In genomic region chr11:120916477-120916876, GRCm38 (mm10) we compare ENCODE assay signal across 12 mouse cellular contexts. TPM values are rescaled to one million over a fixed set of nuclear protein-coding genes. Genes with fewer than 3 reads are reported as not detected.
DNase-seq lines count a peak whose midpoint lies in the region; ATAC-seq and TF ChIP-seq lines count a peak whose summit lies in the region.
"Had no signal": no experiment of that assay in that cellular context is flagged by ENCODE, and none has a peak within 500 bp of the region (broad histone marks: within the 10 kb centered on the region; RNA-seq: fewer than 3 reads in every experiment).

No protein-coding gene starts in this region.

- H3K9me3 ChIP-seq in liver, embryonic 11.5 days (ENCODE audit: control insufficient read depth, low read length), result no peaks in the 10 kb centered on the region
- no peaks in the 10 kb centered on the region for H3K9me3 ChIP-seq in ES-E14 (ENCODE audit: control insufficient read depth, insufficient read depth, low read depth, low read length)
- H3K9me3 ChIP-seq: forebrain, embryonic 10.5 days; neural tube, embryonic 13.5 days had no signal

- H3K4me3 ChIP-seq in liver, adult 2 months (ENCODE audit: insufficient read depth, low read depth, low read length), result no peak overlapping the region
- no peak overlapping the region for H3K4me3 ChIP-seq in liver, embryonic 11.5 days (ENCODE audit: low read depth, low read length)
- no peak overlapping the region for H3K4me3 ChIP-seq in ES-E14 (ENCODE audit: insufficient read depth in 1 of 2, low read depth in 1 of 2, low read length in 2 of 2, poor library complexity in 1 of 2, severe bottlenecking in 1 of 2)
- H3K4me3 ChIP-seq: forebrain, embryonic 10.5 days; neural tube, embryonic 13.5 days had no signal

- H3K4me1 ChIP-seq in liver, adult 2 months (ENCODE audit: control insufficient read depth, insufficient read depth, low read length), result no peaks in the 10 kb centered on the region
- no peaks in the 10 kb centered on the region for H3K4me1 ChIP-seq in liver, embryonic 11.5 days (replicated peaks; ENCODE audit: control insufficient read depth, insufficient read depth, low read length)
- H3K4me1 ChIP-seq in ES-E14 (ENCODE audit: control insufficient read depth in 2 of 2, insufficient read depth in 2 of 2, low read length in 2 of 2, poor library complexity in 1 of 2), result no peaks in the 10 kb centered on the region; a peak in 1 of 4 replicates
- H3K4me1 ChIP-seq: forebrain, embryonic 10.5 days; neural tube, embryonic 13.5 days had no signal

- ATAC-seq in liver, embryonic 11.5 days (replicated peaks; ENCODE audit: low FRiP score), result no peak
- ATAC-seq in granulocyte monocyte progenitor cell, adult 5-6 weeks (replicated peaks; ENCODE audit: poor library complexity, severe bottlenecking), result peak; percentile 84

- DNase-seq in liver, adult 2 months (ENCODE audit: extremely low read depth, low read depth, low spot score), result peak; percentile 21
- DNase-seq in liver, embryonic 11.5 days (ENCODE audit: low spot score), result no peak
- DNase-seq in ES-E14 (ENCODE audit: low read depth, low spot score), result peak; percentile 24
- DNase-seq in thymus, postnatal 0 days (ENCODE audit: low spot score), result peak; percentile 85
- DNase-seq in cerebellum, postnatal 14 days, result no peak
- no peak for DNase-seq in frontal cortex, adult 2 months (ENCODE audit: extremely low spot score in 1 of 2, low spot score in 1 of 2)
- no peak for DNase-seq in adrenal gland, postnatal 4 days (ENCODE audit: low spot score in 2 of 2)
- DNase-seq: heart, postnatal 36 days; kidney, adult 8-10 months had no signal

- H3K27me3 ChIP-seq in liver, adult 2 months (ENCODE audit: control insufficient read depth, insufficient read depth, low read length), result no peaks in the 10 kb centered on the region
- no peaks in the 10 kb centered on the region for H3K27me3 ChIP-seq in liver, embryonic 11.5 days (replicated peaks; ENCODE audit: control insufficient read depth, insufficient read depth, low read length)
- H3K27me3 ChIP-seq: neural tube, embryonic 13.5 days had no signal

- TF ChIP-seq POLR2A in liver, adult 2 months (IDR thresholded peaks at IDR 0.05; ENCODE audit: extremely low read depth, insufficient read depth, low read length), result no peak

- H3K27ac ChIP-seq in liver, adult 2 months (replicated peaks; ENCODE audit: insufficient read depth, low read depth, low read length), result no peak overlapping the region
- H3K27ac ChIP-seq in liver, embryonic 11.5 days (ENCODE audit: low read depth, low read length), result no peak overlapping the region
- H3K27ac ChIP-seq in ES-E14 (ENCODE audit: insufficient read depth, low read depth, low read length, poor library complexity, severe bottlenecking), result no peak overlapping the region
- H3K27ac ChIP-seq: forebrain, embryonic 10.5 days; neural tube, embryonic 13.5 days had no signal

- no peak overlapping the region for H3K9ac ChIP-seq in liver, adult 2 months (ENCODE audit: low read depth, low read length)
- H3K9ac ChIP-seq in liver, embryonic 11.5 days (ENCODE audit: low read depth, low read length), result no peak overlapping the region
- no peak overlapping the region for H3K9ac ChIP-seq in ES-E14 (ENCODE audit: insufficient read depth, low read depth, low read length, poor library complexity, severe bottlenecking)
- H3K9ac ChIP-seq: neural tube, embryonic 13.5 days had no signal

- in situ Hi-C loops in ES-E14 (cut with MboI; ENCODE audit: low sequenced_read_pairs in 2 of 2, unreplicated experiment in 2 of 2), result no loop called here

- no peak overlapping the region for H3K4me2 ChIP-seq in liver, embryonic 11.5 days
- H3K4me2 ChIP-seq: neural tube, embryonic 13.5 days had no signal

- TF ChIP-seq CTCF in liver, adult 2 months (IDR thresholded peaks at IDR 0.05; ENCODE audit: low read depth, low read length), result no peak

- WGBS in liver, adult 2 months, result 61% methylated on average over 3 of the region's 3 CpGs
- 50% methylated on average over 3 of the region's 3 CpGs for WGBS in liver, embryonic 11.5 days

- H3K36me3 ChIP-seq in liver, adult 2 months (ENCODE audit: control insufficient read depth, insufficient read depth, low read length), result no peaks in the 10 kb centered on the region
- peaks cover 13% of the 10 kb centered on the region; the same call in 1 of the 2 replicates for H3K36me3 ChIP-seq in liver, embryonic 11.5 days (ENCODE audit: control insufficient read depth, insufficient read depth, low read length)
- peaks cover 13% of the 10 kb centered on the region for H3K36me3 ChIP-seq in ES-E14 (ENCODE audit: control insufficient read depth, insufficient read depth, low read length, poor library complexity, severe bottlenecking)

- H3K79me2 ChIP-seq in liver, adult 2 months (ENCODE audit: control insufficient read depth, insufficient read depth, low read length), result no peaks in the 10 kb centered on the region

TF ChIP-seq in ES-E14, 5 proteins besides CTCF, POLR2A, EP300 and RAD21:
- TF ChIP-seq MAFK (IDR thresholded peaks at IDR 0.05; ENCODE audit: insufficient read depth, low read depth, low read length), result no peak
- TF ChIP-seq CHD2 (IDR thresholded peaks at IDR 0.05; ENCODE audit: low read depth, low read length), result no peak
- TF ChIP-seq HCFC1 (IDR thresholded peaks at IDR 0.05; ENCODE audit: borderline replicate concordance, insufficient read depth, low read length), result no peak

RNA-seq across cellular contexts. Expression of gene Ccdc57, which starts 16.2 kb away (rescaled TPM):
- total RNA-seq in liver, adult 2 months (2014; rRNA removed), result 1.5 and 2.3 TPM in 2 replicates
- polyA plus RNA-seq in liver, adult 2 months (2012; rRNA removed), result 0.80 and 1.1 TPM in 2 replicates
- polyA plus RNA-seq in liver, embryonic 11.5 days (2014; fragmentation: Nextera tagmentation; extraction: Ambion mirVana), result 4.2 and 4.7 TPM in 2 replicates
- 1.8 and 3.0 TPM in 2 replicates for total RNA-seq in ES-E14 (2012; rRNA removed)
- total RNA-seq in granulocyte monocyte progenitor cell, adult 5-6 weeks (2014; fragmentation: Nextera tagmentation), result 4.6 and 5.2 TPM in 2 replicates
- 5.6 and 6.9 TPM in 2 replicates for total RNA-seq in granulocyte monocyte progenitor cell, adult 5-6 weeks (2017)
- polyA plus RNA-seq in thymus, postnatal 0 days (2015; fragmentation: Nextera tagmentation; extraction: Ambion mirVana), result 1.9 and 2.2 TPM in 2 replicates
- polyA plus RNA-seq in frontal cortex, adult 2 months (2012; rRNA removed), result 11.3 and 12.8 TPM in 2 replicates
- total RNA-seq in adrenal gland, postnatal 4 days (2021), result 10 to 100 TPM; 14.3 to 14.4 TPM

RNA-seq across cellular contexts. Expression of gene Slc16a3, which starts 31.8 kb away (rescaled TPM):
- total RNA-seq in liver, adult 2 months (2014; rRNA removed), result 0.28 and 0.47 TPM in 2 replicates
- polyA plus RNA-seq in liver, adult 2 months (2012; rRNA removed), result 0.51 and 0.52 TPM in 2 replicates
- 257 and 272 TPM in 2 replicates for polyA plus RNA-seq in liver, embryonic 11.5 days (2014; fragmentation: Nextera tagmentation; extraction: Ambion mirVana)
- total RNA-seq in ES-E14 (2012; rRNA removed), result 261 and 568 TPM in 2 replicates
- 5.0 and 11.3 TPM in 2 replicates for total RNA-seq in granulocyte monocyte progenitor cell, adult 5-6 weeks (2014; fragmentation: Nextera tagmentation)
- 4.1 and 4.7 TPM in 2 replicates for total RNA-seq in granulocyte monocyte progenitor cell, adult 5-6 weeks (2017)
- 5.2 and 5.5 TPM in 2 replicates for polyA plus RNA-seq in thymus, postnatal 0 days (2015; fragmentation: Nextera tagmentation; extraction: Ambion mirVana)
- 3.2 and 3.9 TPM in 2 replicates for polyA plus RNA-seq in frontal cortex, adult 2 months (2012; rRNA removed)
- total RNA-seq in adrenal gland, postnatal 4 days (2021), result 1 to 10 TPM; 6.9 to 8.6 TPM

Comparison
In these comparisons a context has a peak if more than half of its experiments do, and no peak if none do; other contexts are left out.
1. DNase-seq: peak in liver, adult 2 months (single experiment), ES-E14 (single experiment) and thymus, postnatal 0 days (single experiment); none in liver, embryonic 11.5 days (single experiment), cerebellum, postnatal 14 days (0 of 2), frontal cortex, adult 2 months (0 of 2) and adrenal gland, postnatal 4 days (0 of 2).
2. RNA of gene Slc16a3, which starts 31.8 kb away (total RNA-seq): 261 to 568 TPM in ES-E14; 4.1 to 11.3 TPM in granulocyte monocyte progenitor cell, adult 5-6 weeks, 6.9 to 8.6 TPM in adrenal gland, postnatal 4 days and 0.28 to 0.47 TPM in liver, adult 2 months; every median in the first group is over 10 times any median in the second.